Mouse (Mus musculus): ENCODE measurements around the gene Sar1b. TPM values are rescaled to one million over a fixed set of nuclear protein-coding genes. Genes with fewer than 3 reads are reported as not detected.
"Not testable (repeated sequence)": the region's sequence is repeated elsewhere in the genome, so short reads cannot be mapped to it uniquely, and the experiment has no call there.

Gene Sar1b
- 10 to 100 TPM; 63.7 to 73.2 (median 67.6) TPM for total RNA-seq (2022)

- DNase-seq (ENCODE audit: low spot score in 2 of 2) = peak; percentile 49 to 70
Measured at GRCm38 (mm10) chr11:51763213-51763907, at the start of gene Sar1b, which contains the start of gene Sec24a. Gene Sar1b, plus strand, starts transcription at chr11:51763687. Gene Sec24a, minus strand, starts transcription at chr11:51763634.

GRCm38 (mm10) chr11:51721066-51721465 lies 42.4 kb upstream of the Sar1b start:
- no peak for DNase-seq (ENCODE audit: low spot score in 2 of 2)

GRCm38 (mm10) chr11:51732883-51733282 lies 30.6 kb upstream of the Sar1b start:
- DNase-seq (ENCODE audit: low spot score in 2 of 2) = no peak

GRCm38 (mm10) chr11:51734218-51734617 lies 29.3 kb upstream of the Sar1b start:
- DNase-seq (ENCODE audit: low spot score in 2 of 2) = not testable (repeated sequence)

GRCm38 (mm10) chr11:51738651-51739403 lies 24.7 kb upstream of the Sar1b start:
- no peak for DNase-seq (ENCODE audit: low spot score in 2 of 2)

DNA sequence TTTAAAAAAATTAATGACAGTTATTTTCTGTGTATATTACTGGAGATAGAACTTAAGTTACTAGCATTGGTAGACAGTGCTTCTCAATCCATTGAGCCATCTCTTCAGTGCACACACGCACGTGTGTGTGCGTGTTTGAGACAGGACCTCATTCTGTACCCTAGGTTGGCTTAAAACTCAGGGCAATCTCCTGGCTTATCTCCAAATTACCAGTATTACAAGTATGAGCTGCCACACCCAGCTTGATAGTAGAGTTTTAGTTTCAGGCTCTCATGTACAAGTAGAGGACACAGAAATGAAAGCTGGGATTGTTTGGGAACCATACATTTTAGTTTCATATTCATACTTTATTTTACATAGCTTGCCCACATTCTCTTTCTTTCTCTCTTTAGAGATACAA lies 22.8 kb upstream of the Sar1b start:
- DNase-seq (ENCODE audit: low spot score in 2 of 2) = no peak

DNA sequence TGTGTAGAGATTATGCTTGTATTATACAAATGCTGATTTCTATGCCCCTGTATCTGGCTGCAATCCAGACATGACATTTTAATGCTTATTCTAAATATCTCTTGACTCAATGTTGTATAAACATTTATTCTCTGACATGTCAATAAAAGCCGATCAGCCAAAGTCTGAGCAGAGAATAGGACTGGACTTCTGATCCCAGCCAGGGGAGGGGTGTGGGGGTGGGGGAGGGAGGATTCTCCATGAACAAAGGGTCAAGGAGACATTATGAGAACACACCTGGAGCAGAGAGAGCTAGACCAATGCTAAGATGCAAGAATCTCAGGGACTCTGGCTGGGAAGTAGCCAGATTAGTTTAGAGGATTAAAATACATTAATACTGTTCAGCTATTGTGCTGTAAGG lies 17.4 kb upstream of the Sar1b start:
- DNase-seq (ENCODE audit: low spot score in 2 of 2) = no peak

DNA sequence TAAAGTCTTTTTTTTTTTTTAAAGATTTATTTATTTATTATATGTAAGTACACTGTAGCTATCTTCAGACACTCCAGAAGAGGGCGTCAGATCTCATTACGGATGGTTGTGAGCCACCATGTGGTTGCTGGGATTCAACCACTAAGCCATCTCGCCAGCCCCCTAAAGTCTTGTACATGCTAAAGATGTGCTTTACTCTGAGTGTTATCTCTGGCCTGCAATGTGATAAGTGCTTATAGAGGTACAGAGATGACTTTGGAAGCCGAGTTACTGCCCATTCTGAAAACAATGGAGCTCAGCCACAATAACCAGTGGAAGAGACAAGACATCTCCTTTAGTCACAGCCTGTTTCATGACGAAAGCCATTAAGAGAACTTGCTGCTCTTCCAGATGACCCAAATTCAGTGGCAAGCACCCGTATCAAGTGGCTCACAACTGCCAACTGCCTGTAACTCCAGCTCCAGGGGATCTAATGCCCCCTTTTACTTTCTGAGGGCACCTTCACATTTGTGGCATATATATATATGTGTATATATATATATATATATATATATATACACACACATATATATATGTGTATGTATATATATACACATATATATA lies 11.8 kb upstream of the Sar1b start:
- DNase-seq (ENCODE audit: low spot score in 2 of 2) = not testable (repeated sequence)

- DNase-seq (ENCODE audit: low spot score in 2 of 2) = peak in 1 of 2 experiments; percentile 21
Measured at GRCm38 (mm10) chr11:51755621-51756311, 7.7 kb upstream of the Sar1b start.

- peak; percentile 80 to 89 for DNase-seq (ENCODE audit: low spot score in 2 of 2)
Measured at GRCm38 (mm10) chr11:51756352-51756771, 7.1 kb upstream of the Sar1b start.

- no peak for DNase-seq (ENCODE audit: low spot score in 2 of 2)
Measured at GRCm38 (mm10) chr11:51757023-51757422, 6.5 kb upstream of the Sar1b start.

DNA sequence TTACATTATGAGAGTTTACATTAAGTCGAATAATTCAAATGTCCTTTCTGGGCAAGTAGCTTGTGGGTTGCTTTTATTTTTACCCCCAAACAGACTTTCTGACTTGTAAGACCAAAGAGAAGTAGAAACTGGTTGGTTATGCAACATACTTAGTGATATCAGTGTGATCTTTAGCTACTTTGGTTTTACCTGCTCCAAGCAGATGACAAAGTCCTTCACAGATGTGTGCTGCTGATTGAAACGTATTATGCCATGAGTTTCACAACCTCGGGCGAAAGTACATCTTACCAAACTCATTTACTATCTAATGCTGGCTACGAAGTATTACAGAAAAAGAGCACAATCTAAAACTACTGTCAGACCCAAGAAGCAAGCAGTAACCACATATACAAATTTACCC lies 5.9 kb upstream of the Sar1b start:
- DNase-seq (ENCODE audit: low spot score in 2 of 2) = no peak

DNA sequence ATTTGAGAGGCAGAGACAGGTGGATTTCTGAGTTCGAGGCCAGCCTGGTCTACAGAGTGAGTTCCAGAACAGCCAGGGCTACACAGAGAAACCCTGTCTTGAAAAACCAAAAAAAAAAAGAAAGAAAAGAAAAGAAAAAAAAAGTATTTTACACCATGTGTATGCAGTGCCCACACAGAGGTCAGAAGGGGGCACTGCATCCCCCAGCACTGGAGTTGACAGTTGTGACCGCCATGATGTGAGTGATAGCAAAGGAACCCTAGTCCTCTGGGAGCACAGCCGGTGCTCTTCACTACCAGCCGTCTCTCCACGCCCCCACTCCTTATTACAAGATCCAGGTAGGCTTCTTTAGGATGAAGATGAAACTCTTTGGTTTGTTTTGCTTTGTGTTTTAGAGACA lies 5.3 kb upstream of the Sar1b start:
- DNase-seq (ENCODE audit: low spot score in 2 of 2) = not testable (repeated sequence)

DNA sequence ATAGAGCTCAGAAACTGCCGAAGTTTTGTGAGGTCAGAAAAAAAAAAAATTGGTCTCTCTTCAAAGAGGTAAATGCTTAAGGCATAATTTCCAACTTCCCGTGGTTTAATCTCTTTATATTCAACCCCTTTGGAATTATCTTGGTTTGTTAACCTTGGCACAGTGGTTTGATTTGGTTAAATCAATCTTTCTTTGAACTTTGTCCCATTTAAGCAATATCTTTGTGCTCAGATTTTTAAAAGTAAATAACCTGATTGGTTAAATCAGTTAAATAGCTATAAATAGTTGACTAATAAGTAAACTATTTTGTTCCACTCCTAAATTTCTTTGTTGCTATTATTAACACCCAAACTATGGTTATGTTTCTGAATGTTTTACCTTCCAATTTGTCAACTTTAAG lies 4.2 kb upstream of the Sar1b start:
- no peak for DNase-seq (ENCODE audit: low spot score in 2 of 2)

DNA sequence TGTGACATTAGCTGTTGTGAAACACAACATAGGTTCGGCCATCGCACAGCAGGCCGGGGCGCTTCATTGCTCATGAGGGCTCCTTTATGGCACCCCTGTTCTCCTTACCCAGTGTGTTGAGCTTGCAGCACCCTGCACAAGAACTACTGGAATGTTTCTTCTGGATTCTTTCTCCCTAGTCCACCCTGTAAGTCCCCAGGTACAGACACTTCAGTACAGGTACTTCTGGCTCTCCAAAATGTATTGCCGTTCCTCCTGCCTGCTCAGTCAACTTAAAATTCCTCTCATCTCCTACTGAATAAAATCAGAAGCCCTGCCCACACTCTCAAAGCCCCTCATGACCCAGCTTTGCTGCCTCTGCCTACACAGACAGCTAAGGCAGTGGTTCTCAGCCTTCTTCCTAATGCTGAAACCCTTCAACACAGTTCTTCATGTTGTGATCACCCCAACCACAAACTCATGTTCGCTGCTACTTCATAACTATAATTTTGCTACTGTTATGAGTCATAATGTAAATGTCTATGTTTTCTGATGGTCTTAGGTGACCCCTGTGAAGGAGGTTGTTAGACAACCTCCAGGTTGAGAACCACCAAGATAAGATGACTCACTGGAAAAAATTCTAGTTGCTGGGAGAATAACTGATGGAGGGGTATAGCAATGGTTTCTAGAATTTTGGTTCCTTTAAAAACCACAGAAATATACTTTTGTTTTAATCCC lies 3.4 kb upstream of the Sar1b start:
- DNase-seq (ENCODE audit: low spot score in 2 of 2) = no peak

DNA sequence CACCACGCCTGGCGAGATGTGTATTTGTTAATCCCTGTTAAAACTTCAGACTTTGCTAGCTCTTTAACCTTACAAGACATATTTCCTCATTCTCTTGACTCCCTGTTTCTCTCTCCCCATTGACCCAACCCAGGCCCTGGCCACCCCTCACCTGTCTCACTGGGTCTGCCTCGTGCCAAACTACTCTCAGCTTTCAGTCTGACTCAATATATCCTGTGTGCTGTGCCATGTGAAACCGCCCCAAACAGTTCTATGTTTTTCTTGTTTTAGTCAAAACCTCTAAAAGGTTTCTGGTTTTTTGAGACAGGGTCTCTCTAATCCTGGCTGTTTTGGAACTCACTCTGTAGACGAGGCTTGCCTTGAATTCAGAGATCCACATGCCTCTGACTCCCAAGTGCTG lies 2.2 kb upstream of the Sar1b start:
- DNase-seq (ENCODE audit: low spot score in 2 of 2) = no peak

DNA sequence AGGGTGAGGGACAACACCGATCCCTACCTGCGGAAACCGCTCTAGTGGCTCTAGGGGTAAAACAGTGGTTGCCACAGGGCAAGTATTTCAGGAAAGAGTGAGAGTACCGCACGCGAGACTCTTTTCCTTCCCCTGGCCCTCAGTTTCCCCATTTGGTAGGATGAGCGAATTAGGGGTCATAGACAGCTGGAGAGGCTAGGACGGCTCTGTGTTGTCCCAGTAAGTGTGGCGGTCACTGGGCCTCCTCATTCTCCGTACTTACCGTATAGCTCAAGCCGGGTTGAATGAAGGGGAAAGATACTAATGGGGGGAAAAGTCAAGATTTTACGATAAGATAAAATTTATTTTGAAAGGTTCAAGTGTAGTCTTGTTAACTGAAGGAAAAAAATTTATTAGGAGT lies 468 bp downstream of the Sar1b start:
- no peak for DNase-seq (ENCODE audit: low spot score in 2 of 2)

DNA sequence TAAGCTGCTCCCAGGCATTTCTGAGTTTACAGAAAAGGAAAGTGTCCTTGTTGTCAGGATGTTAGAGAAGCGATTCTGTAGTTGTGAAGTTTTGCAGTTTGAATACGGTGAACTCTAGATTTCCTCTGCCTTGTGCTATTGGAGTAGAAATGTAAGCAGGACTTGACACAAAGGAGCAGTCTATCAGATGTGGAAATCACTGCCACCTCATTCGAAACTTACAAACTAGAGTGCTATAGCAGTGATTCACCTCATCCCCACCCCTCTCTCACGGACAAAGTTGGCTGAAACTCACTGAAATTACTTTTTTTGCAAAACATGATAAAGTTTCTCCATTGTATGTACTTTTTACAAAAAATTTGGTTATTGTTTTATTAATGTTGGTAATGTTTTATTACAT lies 1.3 kb downstream of the Sar1b start:
- DNase-seq (ENCODE audit: low spot score in 2 of 2) = no peak

DNA sequence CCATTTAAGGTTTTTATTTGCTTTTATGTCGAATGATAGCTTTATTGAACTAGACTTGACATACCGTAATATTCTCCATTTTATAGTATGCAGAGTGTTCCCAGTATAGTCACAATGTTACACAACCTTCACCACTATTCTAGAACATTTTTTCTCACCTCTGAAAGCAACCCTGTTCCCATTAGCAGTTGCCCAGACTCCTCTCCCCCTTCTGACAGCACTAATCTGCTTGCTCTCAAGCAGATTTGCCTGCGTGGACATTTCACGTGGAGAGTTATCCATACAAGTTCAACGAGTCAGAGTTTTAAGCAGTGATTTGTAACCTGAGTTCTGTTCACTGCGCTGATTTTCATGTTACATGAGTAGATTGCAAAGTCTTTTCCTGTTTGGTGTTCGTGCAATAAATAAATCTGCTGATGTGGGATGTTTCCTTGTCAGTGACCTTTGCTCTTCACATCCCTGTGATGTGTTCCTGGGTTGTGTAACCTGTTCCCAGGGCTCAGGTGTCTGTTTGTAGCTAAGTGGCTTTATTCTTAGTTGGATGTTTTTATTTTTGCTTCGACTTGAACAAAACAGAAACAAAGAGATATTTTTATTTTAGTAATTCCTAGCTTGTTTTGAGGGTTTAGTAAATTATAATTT lies 4.2 kb downstream of the Sar1b start:
- no peak for DNase-seq (ENCODE audit: low spot score in 2 of 2)

DNA sequence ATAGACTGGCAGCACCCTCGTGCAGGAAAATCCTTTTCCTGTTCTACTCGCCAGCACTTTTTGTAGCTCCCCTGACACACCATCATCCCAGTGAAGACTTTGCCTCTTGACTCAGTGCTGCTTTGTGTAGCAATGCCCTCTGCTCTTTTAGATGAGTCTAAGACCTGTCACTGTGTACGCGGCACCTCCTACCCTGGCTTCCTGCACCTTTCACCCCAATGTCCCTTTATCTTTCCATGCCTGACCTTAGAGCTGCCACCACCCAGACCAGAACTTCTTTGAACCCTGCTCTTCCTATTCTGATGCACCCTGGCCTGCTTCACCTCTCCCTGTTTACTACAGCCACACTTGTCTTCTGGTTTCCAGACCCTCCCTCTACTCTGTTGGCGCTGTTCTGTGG lies 4.8 kb downstream of the Sar1b start:
- DNase-seq (ENCODE audit: low spot score in 2 of 2) = no peak

DNA sequence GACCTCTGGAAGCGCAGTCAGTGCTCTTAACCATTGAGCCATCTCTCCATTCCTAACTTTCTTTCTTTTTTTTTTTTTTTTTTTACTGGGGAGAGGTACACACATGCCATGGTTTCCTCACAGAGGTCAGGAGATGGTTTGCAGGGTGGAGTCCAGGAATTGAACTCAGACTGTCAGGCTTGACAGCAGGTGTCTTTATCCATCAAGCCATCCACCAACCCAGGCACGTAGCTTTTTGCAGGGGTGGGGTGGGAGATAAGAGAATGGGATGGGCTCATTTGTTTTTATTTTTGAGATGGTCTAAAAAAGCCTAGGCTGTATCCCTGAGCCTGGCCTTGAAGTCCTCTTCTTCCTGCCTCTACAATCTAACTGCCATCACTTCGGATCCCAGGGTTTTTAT lies 12.0 kb downstream of the Sar1b start:
- no peak for DNase-seq (ENCODE audit: low spot score in 2 of 2)
